Mouse (Mus musculus): ENCODE measurements around the gene Ppp2r2c.
"Not testable (repeated sequence)": the region's sequence is repeated elsewhere in the genome, so short reads cannot be mapped to it uniquely, and the experiment has no call there.

Gene Ppp2r2c

DNA sequence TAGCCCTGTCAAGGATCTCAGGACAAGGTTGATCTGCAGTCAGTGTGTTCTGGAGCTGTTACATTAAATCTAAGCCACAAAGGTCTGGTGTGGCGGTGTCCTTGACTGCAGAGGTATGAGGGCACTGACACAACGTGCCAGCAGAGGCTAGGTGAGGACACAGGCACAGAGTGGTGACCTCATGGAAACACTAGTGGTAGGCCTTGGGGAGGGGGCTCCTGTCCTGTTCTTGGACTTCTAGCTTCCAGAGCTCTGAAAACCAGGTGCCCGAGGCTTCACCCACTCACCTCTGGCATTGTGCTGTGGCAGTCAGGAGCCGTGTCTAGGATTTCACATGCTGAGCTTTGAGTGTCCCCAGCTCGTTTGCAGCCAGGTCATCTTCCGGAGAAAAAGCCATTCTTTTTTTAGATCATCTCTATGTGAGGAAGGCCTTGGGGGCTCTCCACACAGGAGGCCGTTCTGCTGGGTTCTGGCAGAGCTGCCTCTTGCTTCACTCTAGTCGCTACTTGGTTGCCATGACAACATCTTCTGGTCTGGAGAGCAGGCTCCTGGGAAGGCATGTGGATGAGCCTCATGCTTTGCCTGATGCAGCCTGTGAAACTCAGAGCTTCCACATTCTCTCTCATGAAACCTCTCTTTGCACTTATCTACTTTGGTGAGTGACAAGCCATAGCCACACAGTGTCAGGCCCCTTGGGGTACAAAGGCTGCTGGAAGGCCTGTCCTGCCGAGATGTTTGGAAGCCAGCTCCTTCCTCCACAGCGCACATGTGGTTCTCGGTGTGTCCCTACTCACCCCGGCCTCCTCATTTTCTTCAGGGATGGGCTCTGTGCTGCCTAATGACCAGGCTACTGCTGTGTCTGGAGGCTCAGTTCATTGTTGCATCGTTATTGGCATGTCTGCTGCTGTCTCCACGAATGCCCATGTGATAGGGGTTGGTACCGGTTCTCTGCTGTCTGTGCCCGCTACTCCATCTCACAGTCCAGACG lies 67.5 kb downstream of the Ppp2r2c start:
- no peak for DNase-seq

DNA sequence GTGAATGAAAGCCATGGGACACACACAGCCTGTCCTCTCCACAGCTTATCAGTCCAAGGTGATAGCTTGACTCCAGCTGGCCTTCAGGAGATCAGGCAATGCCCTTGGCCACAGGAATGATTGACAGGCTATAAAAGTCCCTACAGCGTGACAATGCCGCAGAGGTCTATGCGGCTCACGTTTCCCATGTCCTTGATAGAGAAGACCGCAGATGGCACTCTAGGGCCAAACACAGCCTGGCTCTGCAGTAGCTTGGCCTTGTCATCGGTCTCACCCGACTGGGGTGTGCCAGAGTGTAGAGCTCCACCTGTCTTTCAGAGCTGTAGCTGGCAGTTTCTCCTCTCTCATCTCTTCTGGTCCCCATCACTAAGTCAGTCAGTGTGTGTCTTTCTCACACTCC lies 68.2 kb downstream of the Ppp2r2c start:
- no peak for DNase-seq

DNA sequence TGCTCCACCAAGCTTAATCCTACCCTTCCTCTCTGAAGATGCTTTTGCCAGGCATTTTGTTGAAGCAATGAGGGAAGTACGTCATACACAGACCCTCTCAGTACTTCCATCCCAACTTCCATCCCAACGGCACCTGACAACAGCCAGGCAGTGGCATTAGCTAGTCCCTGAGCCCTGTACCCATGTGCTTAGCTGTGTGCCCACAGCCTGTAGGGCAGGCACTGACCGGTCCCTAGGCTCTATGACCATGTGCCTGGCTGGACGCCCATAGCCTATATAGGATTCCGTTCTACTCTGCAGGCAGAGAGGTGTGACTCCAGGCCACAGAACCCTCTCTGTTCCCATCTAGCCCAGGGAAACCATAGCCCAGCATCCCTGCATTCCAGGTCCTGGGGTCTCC lies 69.7 kb downstream of the Ppp2r2c start:
- no peak for DNase-seq

DNA sequence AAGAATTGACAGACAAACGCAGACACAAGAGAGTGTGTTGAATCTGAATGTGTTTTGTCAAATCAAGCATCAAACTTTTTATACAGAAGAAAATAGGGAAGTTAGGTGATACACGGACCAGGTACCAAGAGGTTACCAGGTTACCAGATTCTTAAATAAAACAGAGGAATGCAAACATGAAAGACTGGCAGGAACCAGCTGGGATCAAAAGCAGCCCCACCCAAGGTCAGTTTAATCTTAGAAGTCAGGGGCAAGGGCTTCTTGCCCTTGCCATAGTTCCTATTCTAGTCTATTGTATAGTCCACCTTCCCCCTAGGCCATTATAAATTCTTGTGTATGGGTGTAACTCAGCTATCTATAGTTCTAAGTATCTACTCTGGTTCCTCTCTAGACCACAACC lies 70.7 kb downstream of the Ppp2r2c start:
- DNase-seq: not testable (repeated sequence)

DNA sequence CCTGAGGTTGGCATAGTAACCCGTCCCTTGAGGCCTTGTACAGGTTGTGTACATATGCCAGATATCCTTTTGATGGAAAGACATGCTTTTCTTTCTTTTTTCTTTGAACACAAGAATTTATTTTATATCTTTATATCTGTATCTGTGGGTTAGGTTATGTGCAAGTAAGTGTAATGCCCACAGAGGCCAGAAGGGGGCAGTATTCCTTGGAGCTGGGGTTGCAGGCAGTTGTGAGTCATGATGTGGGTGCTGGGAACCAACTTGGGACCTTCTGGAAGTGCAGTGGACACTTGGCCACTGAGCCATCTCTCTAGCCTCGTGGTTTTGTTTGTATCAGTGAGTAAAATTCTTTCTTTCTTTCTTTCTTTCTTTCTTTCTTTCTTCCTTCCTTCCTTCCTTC lies 74.1 kb downstream of the Ppp2r2c start:
- DNase-seq: no peak

DNA sequence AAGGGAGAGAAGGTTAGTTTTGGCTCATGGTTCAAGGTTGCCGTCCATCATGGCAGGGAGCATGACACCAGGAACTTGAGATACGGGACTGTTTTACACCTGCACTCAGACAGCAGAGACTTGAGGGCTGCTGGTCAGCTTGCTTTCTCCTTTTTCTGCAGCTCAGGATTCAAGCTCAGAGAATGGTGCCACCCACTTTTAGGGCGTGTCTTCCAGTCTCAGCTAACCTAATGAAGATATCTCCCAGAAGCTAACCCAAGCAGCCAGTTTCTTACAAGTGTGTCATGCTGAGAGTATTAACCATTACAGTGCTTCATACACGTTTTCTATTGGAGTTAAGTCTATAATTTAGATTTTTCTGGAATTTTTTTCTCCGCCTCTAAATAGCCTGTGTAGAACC lies 76.2 kb downstream of the Ppp2r2c start:
- no peak for DNase-seq

DNA sequence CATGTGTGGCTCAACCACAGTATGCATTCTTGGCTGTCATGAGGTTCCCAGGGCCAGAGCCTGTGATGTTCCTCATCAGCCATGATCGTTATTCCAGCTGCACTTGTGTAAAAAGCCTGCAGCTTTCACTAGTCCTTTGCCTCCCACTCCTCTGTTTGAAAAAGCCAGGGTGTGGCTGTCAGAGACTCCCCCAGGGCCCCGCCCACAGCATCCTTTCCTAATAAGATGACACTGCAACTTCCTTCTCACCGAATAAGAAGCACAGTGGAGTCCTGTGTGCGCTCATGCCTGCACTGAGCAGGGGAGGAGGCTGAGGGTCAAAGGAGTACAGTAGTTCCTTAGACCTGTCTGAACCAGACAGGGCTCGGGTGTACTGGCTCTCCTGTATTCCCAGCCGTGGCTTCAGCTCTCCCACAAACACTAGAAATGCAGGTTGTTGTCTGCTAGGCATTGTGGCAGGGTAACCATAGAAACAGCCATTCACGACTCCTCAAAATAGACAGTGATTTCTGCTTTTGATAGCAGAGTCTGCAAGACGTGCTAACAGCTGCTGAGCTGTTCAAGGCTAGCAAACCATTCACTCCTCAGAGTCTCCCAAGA lies 76.9 kb downstream of the Ppp2r2c start:
- DNase-seq: no peak

DNA sequence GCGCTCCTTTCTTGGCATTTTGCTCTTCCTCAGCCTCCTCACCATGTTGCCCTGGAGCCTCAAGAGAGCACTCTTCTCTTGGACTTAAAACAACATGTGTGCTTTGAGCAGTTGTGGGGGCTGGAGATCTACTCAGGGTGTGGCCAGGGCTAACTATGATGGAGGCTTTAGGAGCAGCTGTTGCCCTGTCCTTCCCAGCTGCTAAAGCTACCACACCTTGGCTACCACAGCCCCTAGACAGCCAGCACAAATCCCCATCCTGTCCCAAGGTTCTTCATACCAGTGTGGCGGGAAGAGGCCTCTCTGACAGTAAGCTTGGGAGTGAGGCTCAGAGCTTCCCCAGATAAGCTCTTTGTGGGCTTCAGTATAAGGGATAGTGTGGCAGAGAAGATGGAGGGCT lies 77.4 kb downstream of the Ppp2r2c start:
- no peak for DNase-seq

DNA sequence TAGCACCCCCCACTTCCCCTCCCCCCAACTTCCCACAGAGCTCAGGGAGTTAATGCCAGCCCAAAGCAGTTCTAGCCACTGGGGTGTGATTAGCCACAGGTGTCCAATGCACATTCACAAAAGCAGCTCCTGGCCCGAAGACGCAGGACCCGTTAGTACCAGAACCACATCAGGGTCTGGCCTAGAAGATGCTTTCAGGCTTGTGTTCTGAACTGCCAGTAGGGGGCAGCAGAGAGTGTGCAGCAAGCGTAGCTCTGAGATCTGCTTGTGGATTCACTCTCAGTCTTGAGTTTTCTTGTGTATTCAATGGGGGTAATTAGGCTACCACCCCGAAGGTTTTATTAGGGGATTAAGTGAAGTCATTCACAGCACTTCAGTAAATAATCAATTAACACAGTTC lies 78.1 kb downstream of the Ppp2r2c start:
- DNase-seq: peak; percentile 61

DNA sequence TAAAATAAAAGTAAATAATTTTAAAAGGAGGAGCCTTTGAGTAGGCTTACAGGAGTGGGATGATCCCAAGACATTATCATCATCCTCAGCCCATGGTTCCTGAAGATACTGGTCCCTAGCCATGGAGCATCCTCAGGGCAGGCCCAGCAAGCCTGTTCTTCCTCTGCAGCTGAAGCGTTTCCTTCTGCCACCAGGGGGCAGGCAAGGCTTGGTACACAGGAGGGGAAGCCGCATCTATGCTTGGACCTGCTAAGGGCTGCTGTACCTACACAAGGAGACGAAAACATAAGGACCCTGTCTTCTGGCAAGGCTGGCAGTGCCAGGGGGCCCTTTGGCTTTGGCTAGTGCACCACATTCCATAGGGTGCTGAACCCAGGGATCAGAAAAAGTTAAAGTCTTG lies 80.5 kb downstream of the Ppp2r2c start:
- peak; percentile 79 for DNase-seq

DNA sequence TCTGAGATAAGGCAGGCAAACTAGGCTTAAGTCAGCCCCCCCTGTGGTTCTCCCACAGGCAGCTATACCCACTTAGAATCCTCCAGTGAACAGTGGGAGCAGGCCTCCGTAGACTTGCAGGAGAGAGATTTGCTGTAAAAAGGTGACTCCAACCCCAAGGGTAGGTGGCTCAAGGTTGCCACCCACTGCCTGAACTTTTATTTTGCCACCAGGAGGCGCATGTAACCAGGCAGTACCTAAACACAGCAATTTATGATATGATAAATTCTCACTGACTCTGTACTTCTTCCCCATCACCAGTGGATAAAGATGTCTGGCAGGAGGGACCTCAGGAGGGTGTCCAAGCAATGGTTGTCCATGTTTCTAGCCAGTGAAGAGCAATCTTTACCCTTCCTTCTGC lies 82.6 kb downstream of the Ppp2r2c start:
- DNase-seq: peak; percentile 11

DNA sequence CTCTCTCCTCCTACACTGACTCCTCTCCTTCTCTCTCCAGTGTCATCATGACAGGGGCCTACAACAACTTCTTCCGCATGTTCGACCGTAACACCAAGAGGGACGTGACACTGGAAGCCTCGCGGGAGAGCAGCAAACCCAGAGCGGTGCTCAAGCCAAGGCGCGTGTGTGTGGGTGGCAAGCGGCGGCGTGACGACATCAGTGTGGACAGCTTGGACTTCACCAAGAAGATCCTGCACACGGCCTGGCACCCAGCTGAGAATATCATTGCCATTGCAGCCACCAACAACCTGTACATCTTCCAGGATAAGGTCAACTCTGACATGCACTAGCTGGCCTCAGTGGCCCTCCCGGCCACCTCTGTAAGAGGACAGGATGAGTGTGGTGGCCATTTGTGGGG lies 84.0 kb downstream of the Ppp2r2c start:
- DNase-seq: no peak

DNA sequence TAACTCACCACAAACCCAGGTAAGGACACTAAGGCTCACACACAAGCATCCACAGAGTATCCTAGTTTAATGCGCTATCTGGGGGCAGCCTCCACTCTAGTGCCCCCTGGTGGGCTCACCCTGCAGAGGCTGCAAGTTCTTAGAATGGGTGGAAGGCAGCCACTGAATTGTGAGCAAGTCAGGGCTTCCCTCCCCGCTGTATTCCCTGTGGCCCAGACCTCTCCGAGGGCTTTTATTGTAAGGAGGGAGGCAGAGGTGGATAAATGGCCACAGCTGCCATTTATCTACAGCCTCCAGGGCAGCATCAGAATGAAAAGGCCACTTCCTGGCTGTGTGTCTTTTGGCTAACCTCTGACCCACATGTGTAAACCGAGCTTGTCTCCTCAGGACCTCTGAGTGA lies 87.1 kb downstream of the Ppp2r2c start:
- DNase-seq: no peak

DNA sequence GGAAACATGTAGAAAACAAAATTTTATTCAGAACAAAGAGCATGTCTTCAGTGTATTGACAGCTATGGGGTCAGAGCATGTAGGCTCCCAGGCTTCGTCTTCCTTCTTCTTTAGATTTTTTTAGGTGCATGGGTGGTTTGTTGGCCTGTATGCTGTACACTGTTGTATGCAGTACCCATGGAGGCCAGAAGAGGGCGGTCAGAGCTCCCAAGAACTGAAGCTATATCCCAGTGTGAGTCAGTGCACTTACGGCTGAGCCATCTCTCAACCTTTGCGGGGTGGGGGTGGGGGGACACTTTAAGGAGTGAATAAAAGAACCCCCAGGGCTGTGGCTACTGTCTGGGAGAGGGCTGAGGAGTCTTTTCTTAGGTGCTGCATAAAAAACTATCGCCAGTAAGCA lies 90.5 kb downstream of the Ppp2r2c start:
- peak; percentile 68 for DNase-seq

DNA sequence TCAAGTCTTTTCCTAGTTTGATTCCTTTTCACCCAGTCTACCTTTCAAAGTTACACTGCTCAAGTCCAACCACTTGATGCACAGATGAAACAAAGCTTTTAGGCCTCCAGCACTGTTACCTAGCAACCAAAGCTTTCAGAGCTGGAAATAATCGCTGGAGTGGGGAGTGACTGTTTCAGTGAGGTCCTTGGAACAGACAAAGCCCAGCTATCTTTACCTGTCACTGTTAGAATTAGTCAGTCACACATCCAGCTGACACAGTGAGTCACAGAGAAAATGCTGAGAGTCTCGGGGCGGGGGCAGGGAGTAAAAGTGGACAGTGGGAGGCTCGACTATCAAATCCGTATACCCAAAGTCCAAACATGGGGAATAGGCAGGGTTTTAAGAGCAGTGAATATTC lies 92.2 kb downstream of the Ppp2r2c start:
- no peak for DNase-seq

DNA sequence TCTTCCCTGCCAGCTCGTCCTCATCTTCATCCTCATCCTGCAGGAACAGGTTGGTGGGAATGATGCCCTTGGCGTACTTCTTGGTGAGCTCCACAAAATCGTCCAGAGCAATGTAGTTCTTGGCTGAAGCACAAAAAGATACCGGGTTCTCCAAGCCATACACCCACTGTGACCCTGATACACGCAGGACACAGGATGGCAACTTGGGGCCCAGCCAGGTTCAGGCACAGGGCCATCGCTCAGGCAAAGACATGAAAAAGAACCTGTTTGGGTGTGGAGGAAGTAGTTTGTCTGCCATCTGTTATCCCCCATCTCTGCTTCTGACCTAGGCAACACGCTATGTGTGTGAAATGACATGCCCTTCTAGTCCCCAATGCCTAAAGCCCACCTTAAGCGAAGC lies 103.3 kb downstream of the Ppp2r2c start:
- no peak for DNase-seq

DNA sequence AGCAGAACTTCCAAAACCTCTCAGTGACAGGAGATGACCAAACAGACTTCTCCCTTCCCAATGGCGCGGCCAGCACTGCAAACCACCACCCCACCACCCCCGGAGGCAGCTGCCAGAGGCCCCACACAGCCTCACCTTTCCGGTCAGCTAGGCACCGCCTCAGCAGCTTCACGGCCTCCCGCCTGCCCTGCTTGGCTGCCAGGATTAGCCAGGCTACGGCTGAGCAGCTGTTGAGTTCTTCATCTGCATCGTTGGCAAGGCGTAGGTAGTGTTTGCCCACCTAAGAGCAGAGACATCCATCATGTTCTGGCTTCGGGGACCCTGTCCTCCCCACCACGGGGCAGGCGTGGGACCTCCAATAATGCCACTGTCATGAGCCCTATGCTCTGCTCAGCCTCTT lies 107.0 kb downstream of the Ppp2r2c start:
- no peak for DNase-seq

DNA sequence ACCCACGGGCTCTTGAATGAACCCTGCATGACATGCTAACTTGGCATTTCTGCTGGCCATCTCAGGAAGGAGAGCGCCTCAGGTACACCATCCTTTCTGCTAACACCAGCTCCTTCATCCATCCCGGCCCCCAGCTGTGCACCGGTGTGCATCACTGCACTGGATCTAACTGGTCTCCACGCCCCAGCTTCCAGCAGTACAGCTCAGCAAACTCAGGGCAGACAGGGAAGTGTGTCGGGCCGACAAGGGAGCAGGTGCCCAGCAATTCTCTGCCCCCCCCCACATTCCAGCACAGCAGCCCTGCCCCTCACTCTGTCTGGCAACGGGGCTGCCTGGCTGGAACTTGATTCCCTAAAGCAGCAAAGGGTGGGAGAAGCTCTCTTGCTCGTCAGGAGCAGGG lies 109.5 kb downstream of the Ppp2r2c start:
- DNase-seq: no peak

DNA sequence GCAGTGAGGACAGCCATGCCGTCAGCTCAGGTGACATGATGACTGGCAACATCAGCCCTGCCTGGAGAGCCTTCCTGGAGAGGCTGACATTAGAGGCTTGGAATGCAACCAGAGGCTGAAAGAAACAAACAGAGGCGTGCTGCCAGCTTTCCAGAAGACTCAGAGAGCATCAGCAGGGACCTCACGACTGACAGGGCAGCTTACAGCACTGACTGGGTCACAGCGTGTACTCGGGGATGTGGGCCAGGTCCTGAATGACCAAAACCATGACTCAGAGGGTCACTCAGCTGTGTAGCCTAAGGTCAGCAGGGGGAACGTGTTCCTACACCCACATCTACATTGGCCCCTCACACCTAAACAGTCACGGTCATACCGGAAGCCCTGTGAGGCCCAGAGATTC lies 110.7 kb downstream of the Ppp2r2c start:
- DNase-seq: peak; percentile 17

DNA sequence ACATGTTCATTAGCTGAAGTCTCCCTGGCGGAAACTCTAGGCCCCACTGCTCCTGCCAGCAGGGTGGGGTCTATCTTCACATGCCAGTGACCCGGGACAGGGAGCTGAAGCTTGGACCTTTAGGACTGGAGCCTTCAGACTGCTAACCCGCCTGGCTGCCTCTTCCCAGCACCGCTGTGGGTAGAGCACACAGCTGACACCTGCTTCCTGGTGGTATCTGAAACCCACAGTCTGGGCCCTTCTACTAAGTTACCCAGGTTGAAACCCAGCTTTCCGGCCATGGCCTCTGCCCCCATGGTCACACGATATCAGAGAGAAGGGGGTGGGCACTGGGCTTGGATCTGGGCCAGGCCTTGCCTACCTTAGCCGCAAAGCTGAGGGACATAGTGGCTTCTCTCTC lies 111.3 kb downstream of the Ppp2r2c start:
- no peak for DNase-seq

DNA sequence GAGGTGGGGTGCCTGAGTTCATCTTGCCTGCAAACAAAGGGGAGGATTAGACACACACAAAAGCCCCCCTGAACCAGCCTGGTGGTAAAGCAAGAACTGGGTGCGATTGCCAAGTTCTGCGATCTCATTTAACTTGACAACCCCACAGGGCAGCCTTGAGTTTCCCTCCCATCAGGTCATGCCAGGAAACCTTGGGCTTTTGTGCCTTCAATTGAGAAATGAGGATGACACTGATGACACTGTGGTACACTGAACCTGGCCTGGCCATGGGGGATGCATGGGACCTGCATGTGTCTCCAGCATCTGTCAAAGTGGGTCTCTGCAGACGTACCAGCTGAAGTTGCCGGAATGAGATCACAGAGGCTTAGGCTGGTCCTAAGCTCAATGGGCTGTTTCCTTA lies 114.0 kb downstream of the Ppp2r2c start:
- DNase-seq: no peak

DNA sequence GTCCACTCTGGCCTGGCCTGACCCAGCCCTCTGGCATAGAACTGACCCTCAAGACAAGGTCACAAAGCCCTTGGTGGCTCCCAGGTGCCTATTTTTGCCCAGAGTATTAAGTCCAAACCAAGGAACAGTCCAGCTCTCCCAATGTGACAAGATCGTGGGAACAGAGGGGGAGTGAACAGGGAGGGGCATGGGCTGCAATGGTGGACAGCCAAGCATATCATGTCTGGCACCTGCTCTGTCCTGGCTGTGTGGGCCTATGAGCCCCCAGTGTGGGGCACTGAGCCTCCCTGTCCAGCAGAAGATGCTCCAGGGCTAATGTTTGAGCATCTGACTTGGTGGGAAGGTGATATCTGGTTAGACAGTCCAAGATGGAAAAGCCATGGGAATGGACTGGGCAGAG lies 118.3 kb downstream of the Ppp2r2c start:
- no peak for DNase-seq

DNA sequence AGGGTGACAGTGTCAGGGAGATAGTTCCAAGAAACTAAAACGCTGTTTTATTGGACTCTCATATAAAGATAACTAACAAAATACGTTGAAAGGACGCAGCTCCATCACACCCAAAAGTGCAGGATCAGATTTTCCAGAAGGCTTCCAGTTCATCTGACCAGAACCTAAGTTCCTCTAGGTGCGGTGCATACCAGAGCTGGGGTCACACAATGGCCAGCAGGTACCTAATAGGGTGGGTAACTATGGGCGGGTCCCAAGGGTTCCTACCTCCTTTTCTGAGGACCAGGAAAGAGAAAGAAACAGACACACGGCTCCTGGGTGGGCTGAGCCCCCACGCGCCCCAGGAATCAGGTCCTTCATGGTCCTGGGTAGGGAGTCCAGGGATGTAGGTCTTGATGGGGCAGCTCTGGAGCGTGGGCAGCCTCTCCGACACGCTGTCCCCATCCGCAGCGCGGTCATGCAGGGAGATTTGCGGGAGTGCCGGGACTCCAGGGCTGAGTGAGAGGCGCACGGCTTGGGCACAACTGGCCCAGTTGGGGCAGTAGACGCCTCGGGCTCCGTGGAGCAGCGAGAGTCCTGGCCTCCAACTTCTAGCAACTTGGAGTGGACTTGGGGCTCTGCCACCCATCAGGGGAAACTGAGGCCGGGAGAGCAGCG lies 119.9 kb downstream of the Ppp2r2c start:
- DNase-seq: no peak

Data from lung, postnatal 10 days (tissue).